Mouse (Mus musculus) kidney, postnatal 0 days (tissue): Measurements from ENCODE around the gene Nub1. TPM values are rescaled to one million over a fixed set of nuclear protein-coding genes. Genes with fewer than 3 reads are reported as not detected.

Source experiments
- ATAC-seq: fragments of 200-750 bp; cut with Nextera tagmentation; replicated peaks from 2 replicates; pipeline ENCODE4 v1.8.0; 2017; ENCODE audit warnings: low read depth, moderate number of reproducible peaks, moderate TSS enrichment, moderate library complexity; ENCODE audit not compliant: low FRiP score
- DNase-seq: peaks from one replicate; pipeline ENCODE4 v3.0.0-alpha.2; 2016; ENCODE audit warnings: low spot score
- H3K27ac ChIP-seq: fragments of 300-500 bp; sonication (generic); 2 replicates; pipeline ENCODE4 v1.5.1; 2014; ENCODE audit warnings: mild to moderate bottlenecking
- H3K27me3 ChIP-seq: fragments of 300-500 bp; sonication (generic); 2 replicates; pipeline ENCODE4 v1.6.1; 2014; ENCODE audit warnings: low read length, mixed read lengths; ENCODE audit not compliant: insufficient read depth
- H3K36me3 ChIP-seq: fragments of 300-500 bp; sonication (generic); 2 replicates; pipeline ENCODE4 v1.6.1; 2014; ENCODE audit warnings: low read length, mixed read lengths; ENCODE audit not compliant: insufficient read depth
- H3K4me1 ChIP-seq: fragments of 300-500 bp; sonication (generic); replicated peaks from 2 replicates; pipeline ENCODE4 v1.6.1; 2014; ENCODE audit warnings: antibody characterized with exemption, low read length, mixed read lengths; ENCODE audit not compliant: insufficient read depth
- H3K4me2 ChIP-seq: fragments of 300-500 bp; sonication (generic); 2 replicates; pipeline ENCODE4 v1.6.1; 2014; ENCODE audit warnings: mild to moderate bottlenecking, low read length, moderate library complexity, mixed read lengths
- H3K4me3 ChIP-seq: fragments of 300-500 bp; sonication (generic); replicated peaks from 2 replicates; pipeline ENCODE4 v1.5.1; 2014; ENCODE audit warnings: low read depth, low read length
- H3K9ac ChIP-seq: fragments of 300-500 bp; sonication (generic); 2 replicates; pipeline ENCODE4 v1.6.1; 2014; ENCODE audit warnings: low read depth, low read length
- H3K9me3 ChIP-seq: fragments of 300-500 bp; sonication (generic); replicated peaks from 2 replicates; pipeline ENCODE4 v1.6.1; 2016; ENCODE audit warnings: low read length, inconsistent platforms, mixed read lengths
- CTCF ChIP-seq: IDR thresholded peaks from 2 replicates; pipeline ENCODE4 v1.5.1; 2016; ENCODE audit warnings: antibody characterized with exemption, low read depth, mild to moderate bottlenecking, moderate library complexity
- WGBS: fragments of 180-500 bp; shearing (Covaris S2); extraction: QIAGEN DNeasy Blood & Tissue Kit; methylation state at CpG from one replicate; pipeline ENCODE4 v1.1.7; 2014; 5-methylcytosine and 5-hydroxymethylcytosine counted together
- polyA plus RNA-seq: library from polyadenylated mRNA; unstranded; fragments of >200 nt; fragmentation: Nextera tagmentation; extraction: Ambion mirVana; gene quantifications from 2 replicates; pipeline ENCODE4 v1.2.1, GENCODE M21; 2015

Gene Nub1
- polyA plus RNA-seq, 1 experiment from 2014 or later = 35.3 TPM

DNA sequence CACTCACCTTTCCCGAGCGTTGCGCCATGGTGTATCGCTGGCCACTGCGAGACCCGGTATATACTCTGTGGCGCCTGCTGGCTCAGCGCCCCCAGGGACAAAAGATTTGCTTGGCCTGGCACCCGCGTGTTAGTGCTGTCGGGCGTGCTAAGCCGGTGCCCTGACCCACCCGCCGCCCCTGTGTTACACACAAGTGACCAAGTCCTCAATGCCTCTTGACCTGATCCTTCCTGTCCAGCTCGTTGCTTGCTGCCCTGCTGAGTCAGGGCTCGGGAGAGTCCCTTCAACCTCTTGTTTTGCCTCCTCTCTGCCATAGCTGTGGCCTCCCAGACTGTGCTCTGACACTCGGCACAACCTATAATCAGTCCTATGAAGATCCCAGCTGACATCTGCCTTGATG lies 72.5 kb downstream of the Nub1 start, which contains the start of gene Crygn:
Gene Crygn, minus strand, starts transcription at position 193 of the 400 bp plus-strand sequence.
- Histone ChIP-seq H3K4me1 (0 out of 2 replicates have a peak, but pooled peaks cover 10% of the 10 kb centered on the region), H3K4me2 (no peak within 1 kb of the TSS), H3K27me3 (no peaks in the 10 kb centered on the region), H3K4me3 (no peak within 1 kb of the TSS), H3K9me3 (no peaks in the 10 kb centered on the region), H3K36me3 (no peaks in the 10 kb centered on the region), H3K27ac (no peak within 1 kb of the TSS), H3K9ac (no peak within 1 kb of the TSS)
- DNase-seq (no peak), ATAC-seq (peak; percentile 37; the same call in 1 of the 2 replicates)
- no peak for TF ChIP-seq CTCF
- 46% methylated on average over 18 of the region's 18 CpGs for WGBS

Other genes starting within 250 kb of the Nub1 start
- gene Fastk, start 240.2 kb upstream of the Nub1 start, polyA plus RNA-seq = 117 and 120 TPM in 2 replicates
- 27.0 and 28.0 TPM in 2 replicates for gene Tmub1, start 237.7 kb upstream of the Nub1 start, polyA plus RNA-seq
- gene Agap3, start 233.4 kb upstream of the Nub1 start, polyA plus RNA-seq = 23.9 and 26.9 TPM in 2 replicates
- 0.04 TPM in 2 replicates for gene Gbx1, start 158.3 kb upstream of the Nub1 start, polyA plus RNA-seq
- gene Asb10, start 144.6 kb upstream of the Nub1 start, polyA plus RNA-seq = 0.69 and 0.93 TPM in 2 replicates
- 0.12 and 0.19 TPM in 2 replicates for gene 4931409K22Rik, start 128.7 kb upstream of the Nub1 start, polyA plus RNA-seq
- gene Abcf2, start 108.1 kb upstream of the Nub1 start, polyA plus RNA-seq = 74.4 and 79.6 TPM in 2 replicates
- 26.0 and 27.6 TPM in 2 replicates for gene Chpf2, start 98.8 kb upstream of the Nub1 start, polyA plus RNA-seq
- 16.4 and 19.7 TPM in 2 replicates for gene Smarcd3, start 61.1 kb upstream of the Nub1 start, polyA plus RNA-seq
- gene Wdr86, start 45.2 kb downstream of the Nub1 start, polyA plus RNA-seq = 21.3 and 21.9 TPM in 2 replicates
- gene Crygn, start 72.5 kb downstream of the Nub1 start, polyA plus RNA-seq = 5.8 and 7.1 TPM in 2 replicates
- 252 and 266 TPM in 2 replicates for gene Rheb, start 157.1 kb downstream of the Nub1 start, polyA plus RNA-seq